Mouse (Mus musculus) lung, embryonic 15.5 days (tissue): Measurements from ENCODE around the gene Polr3b. TPM values are rescaled to one million over a fixed set of nuclear protein-coding genes. Genes with fewer than 3 reads are reported as not detected.

Source experiments
- polyA plus RNA-seq: library from polyadenylated mRNA; unstranded; fragments of >200 nt; fragmentation: Nextera tagmentation; extraction: Ambion mirVana; gene quantifications from 2 replicates; pipeline ENCODE4 v1.2.1, GENCODE M21; 2015

Gene Polr3b
- polyA plus RNA-seq, 1 experiment from 2014 or later: 15.7 TPM

Other genes starting within 250 kb of the Polr3b start
- gene Nuak1, start 181.7 kb upstream of the Polr3b start, polyA plus RNA-seq: 2.0 and 2.6 TPM in 2 replicates
- gene Ckap4, start 88.2 kb upstream of the Polr3b start, polyA plus RNA-seq: 141 and 144 TPM in 2 replicates
- 24.4 and 29.0 TPM in 2 replicates for gene Tcp11l2, start 45.7 kb upstream of the Polr3b start, polyA plus RNA-seq
- gene Rfx4, start 133.8 kb downstream of the Polr3b start, polyA plus RNA-seq: not detected in 2 replicates